Mouse (Mus musculus) B cell, adult (primary cell): ENCODE results near the gene Tmem266. TPM values are rescaled to one million over a fixed set of nuclear protein-coding genes. Genes with fewer than 3 reads are reported as not detected.

ENCODE experiments used
- total RNA-seq: library from RNA; stranded (reverse); gene quantifications from 4 replicates; pipeline ENCODE4 v1.2.4, GENCODE M21; 2023; ENCODE audit not compliant: inconsistent age

The Tmem266 gene
- not detected in 4 replicates for total RNA-seq

GRCm38 (mm10) chr9:55326515-55327233 is at the start of gene Tmem266, which contains the start of gene Nrg4:
Gene Tmem266, plus strand, starts transcription at chr9:55326913.
Gene Nrg4, minus strand, starts transcription at chr9:55326844.

Other genes with a start within 250 kb of the Tmem266 start
- gene Ube2q2, start 178.1 kb upstream of the Tmem266 start, total RNA-seq = 31.4 to 32.6 TPM (median 32.3 TPM) in 4 replicates
- gene Fbxo22, start 118.0 kb upstream of the Tmem266 start, total RNA-seq = 44.0 to 47.7 TPM (median 46.0 TPM) in 4 replicates
- gene Nrg4, start 69 bp upstream of the Tmem266 start, total RNA-seq = 0.55 to 1.4 TPM (median 0.98 TPM) in 4 replicates
- gene Etfa, start 185.3 kb downstream of the Tmem266 start, total RNA-seq = 35.9 to 45.0 TPM (median 42.3 TPM) in 4 replicates
- not detected in 4 replicates for gene Isl2, start 211.8 kb downstream of the Tmem266 start, total RNA-seq